Mouse (Mus musculus): ENCODE data around the gene Senp6. TPM values are rescaled to one million over a fixed set of nuclear protein-coding genes. Genes with fewer than 3 reads are reported as not detected.

Gene Senp6
- polyA plus RNA-seq, 1 experiment from 2014 or later, result 57.8 TPM

- WGBS, result 45% methylated on average over 4 of the region's 4 CpGs
- no peaks in the 10 kb centered on the region for H3K9me3 ChIP-seq (ENCODE audit: control insufficient read depth, low read length)
- H3K9ac ChIP-seq (ENCODE audit: low read length), result 0 out of 2 replicates have a peak overlapping the region, but pooled peaks have one; percentile 16
- no peak for ATAC-seq (replicated peaks; ENCODE audit: low FRiP score, low TSS enrichment, low read depth)
- peak overlapping the region; percentile 67 for H3K4me2 ChIP-seq (ENCODE audit: low read length)
- peak overlapping the region; percentile 81 for H3K4me3 ChIP-seq (ENCODE audit: low read depth, low read length)
- H3K4me1 ChIP-seq (replicated peaks; ENCODE audit: control insufficient read depth, insufficient read depth, low read length), result peaks cover 13% of the 10 kb centered on the region
- no peaks in the 10 kb centered on the region for H3K36me3 ChIP-seq (ENCODE audit: control insufficient read depth, insufficient read depth, low read length)
- H3K27me3 ChIP-seq (replicated peaks; ENCODE audit: control insufficient read depth, insufficient read depth, low read length), result no peaks in the 10 kb centered on the region
- peak overlapping the region; percentile 85 for H3K27ac ChIP-seq (ENCODE audit: low read depth)
- no peak for DNase-seq (ENCODE audit: low spot score)
These were observed 100.4 kb downstream of the Senp6 start for GRCm38 (mm10) chr9:80167089-80167488.

GRCm38 (mm10) chr9:80169551-80169950, 102.8 kb downstream of the Senp6 start:
- DNase-seq (ENCODE audit: low spot score) (no peak), ATAC-seq (replicated peaks; ENCODE audit: low FRiP score, low TSS enrichment, low read depth) (no peak)
- Histone ChIP-seq H3K9me3 (ENCODE audit: control insufficient read depth, low read length) (no peaks in the 10 kb centered on the region), H3K27me3 (replicated peaks; ENCODE audit: control insufficient read depth, insufficient read depth, low read length) (no peaks in the 10 kb centered on the region), H3K36me3 (ENCODE audit: control insufficient read depth, insufficient read depth, low read length) (no peaks in the 10 kb centered on the region), H3K4me3 (ENCODE audit: low read depth, low read length) (no peak overlapping the region), H3K27ac (ENCODE audit: low read depth) (no peak overlapping the region), H3K4me2 (ENCODE audit: low read length) (no peak overlapping the region), H3K4me1 (replicated peaks; ENCODE audit: control insufficient read depth, insufficient read depth, low read length) (peaks cover 17% of the 10 kb centered on the region), H3K9ac (ENCODE audit: low read length) (no peak overlapping the region)
- WGBS, result 75% methylated on average over 9 of the region's 9 CpGs

DNA sequence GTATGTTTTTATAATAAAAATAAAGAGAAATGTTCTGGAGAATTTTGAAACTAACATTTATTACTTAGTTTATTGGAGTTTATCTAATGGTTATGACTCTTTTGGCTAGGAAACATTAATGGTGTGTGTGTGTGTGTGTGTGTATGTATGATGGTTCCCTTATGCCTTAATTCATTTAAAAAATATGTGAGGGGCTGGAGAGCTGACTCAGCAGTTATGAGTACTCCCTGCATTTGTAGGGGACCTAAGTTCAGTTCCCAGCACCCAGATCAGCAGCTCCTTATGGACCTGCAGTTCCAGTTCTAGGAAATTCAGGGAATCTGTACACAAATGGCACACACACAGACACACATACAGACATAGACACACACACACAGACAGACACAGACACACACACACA, 104.5 kb downstream of the Senp6 start:
- Histone ChIP-seq H3K4me2 (ENCODE audit: low read length) (no peak overlapping the region), H3K36me3 (ENCODE audit: control insufficient read depth, insufficient read depth, low read length) (no peaks in the 10 kb centered on the region), H3K4me1 (replicated peaks; ENCODE audit: control insufficient read depth, insufficient read depth, low read length) (peaks cover 22% of the 10 kb centered on the region), H3K27ac (ENCODE audit: low read depth) (no peak overlapping the region), H3K4me3 (ENCODE audit: low read depth, low read length) (no peak overlapping the region), H3K9me3 (ENCODE audit: control insufficient read depth, low read length) (no peaks in the 10 kb centered on the region), H3K9ac (ENCODE audit: low read length) (no peak overlapping the region), H3K27me3 (replicated peaks; ENCODE audit: control insufficient read depth, insufficient read depth, low read length) (no peaks in the 10 kb centered on the region)
- DNase-seq (ENCODE audit: low spot score), result no peak
- ATAC-seq (replicated peaks; ENCODE audit: low FRiP score, low TSS enrichment, low read depth), result no peak

- Histone ChIP-seq H3K9ac (ENCODE audit: low read length) (no peak overlapping the region), H3K27ac (ENCODE audit: low read depth) (no peak overlapping the region), H3K36me3 (ENCODE audit: control insufficient read depth, insufficient read depth, low read length) (no peaks in the 10 kb centered on the region), H3K4me1 (replicated peaks; ENCODE audit: control insufficient read depth, insufficient read depth, low read length) (peaks cover 23% of the 10 kb centered on the region), H3K27me3 (replicated peaks; ENCODE audit: control insufficient read depth, insufficient read depth, low read length) (no peaks in the 10 kb centered on the region), H3K4me3 (ENCODE audit: low read depth, low read length) (no peak overlapping the region), H3K4me2 (ENCODE audit: low read length) (no peak overlapping the region), H3K9me3 (ENCODE audit: control insufficient read depth, low read length) (no peaks in the 10 kb centered on the region)
- no peak for DNase-seq (ENCODE audit: low spot score)
- ATAC-seq (replicated peaks; ENCODE audit: low FRiP score, low TSS enrichment, low read depth), result no peak
- WGBS, result 51% methylated on average over 8 of the region's 8 CpGs
These were observed 105.9 kb downstream of the Senp6 start for GRCm38 (mm10) chr9:80172396-80173222.

GRCm38 (mm10) chr9:80173629-80174028, 106.9 kb downstream of the Senp6 start:
- H3K36me3 ChIP-seq (ENCODE audit: control insufficient read depth, insufficient read depth, low read length), result no peaks in the 10 kb centered on the region
- 51% methylated on average over 9 of the region's 9 CpGs for WGBS
- no peaks in the 10 kb centered on the region for H3K9me3 ChIP-seq (ENCODE audit: control insufficient read depth, low read length)
- H3K27ac ChIP-seq (ENCODE audit: low read depth), result no peak overlapping the region
- H3K4me2 ChIP-seq (ENCODE audit: low read length), result no peak overlapping the region
- no peak overlapping the region for H3K4me3 ChIP-seq (ENCODE audit: low read depth, low read length)
- no peak overlapping the region for H3K9ac ChIP-seq (ENCODE audit: low read length)
- ATAC-seq (replicated peaks; ENCODE audit: low FRiP score, low TSS enrichment, low read depth) (no peak), DNase-seq (ENCODE audit: low spot score) (no peak)
- H3K27me3 ChIP-seq (replicated peaks; ENCODE audit: control insufficient read depth, insufficient read depth, low read length), result no peaks in the 10 kb centered on the region
- H3K4me1 ChIP-seq (replicated peaks; ENCODE audit: control insufficient read depth, insufficient read depth, low read length), result peaks cover 22% of the 10 kb centered on the region

DNA sequence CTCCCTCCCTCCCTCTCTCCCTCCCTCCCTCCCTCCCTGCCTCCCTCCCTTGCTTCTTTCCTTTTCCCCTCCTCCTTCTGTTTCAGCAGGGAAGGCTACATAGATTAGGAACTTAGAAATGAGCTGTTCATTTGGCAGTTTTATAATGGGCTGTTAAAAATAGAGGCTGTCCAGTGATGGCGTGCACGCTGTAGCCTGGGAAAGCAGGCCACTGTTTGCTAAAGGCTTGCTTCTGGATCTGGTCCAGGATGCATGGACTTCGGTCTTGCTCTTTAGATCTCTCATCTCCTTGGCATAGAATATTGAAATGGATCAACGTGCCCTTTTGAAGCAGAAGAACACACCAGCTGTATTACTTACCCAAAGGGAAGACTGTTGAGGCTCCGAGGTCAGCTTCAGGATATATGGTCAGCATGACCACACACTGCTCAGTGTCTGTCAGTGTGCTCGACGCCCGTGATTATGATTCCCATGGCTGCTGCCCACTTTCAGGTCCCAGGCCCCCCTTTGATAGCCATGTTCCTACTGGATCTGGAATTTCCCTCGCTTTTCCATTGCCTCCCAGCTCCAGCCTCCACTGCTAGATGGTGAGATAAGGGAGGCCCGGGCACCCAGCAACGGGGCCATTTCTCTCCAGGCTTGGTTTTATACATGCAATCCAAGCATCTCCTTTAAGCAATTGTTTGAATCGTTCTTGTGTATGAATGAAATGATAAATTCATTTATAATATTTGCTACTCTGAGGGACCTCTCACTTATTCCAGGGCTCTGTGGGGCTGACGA, 110.2 kb downstream of the Senp6 start:
- DNase-seq (ENCODE audit: low spot score) (no peak), ATAC-seq (replicated peaks; ENCODE audit: low FRiP score, low TSS enrichment, low read depth) (peak; percentile 58)
- no peaks in the 10 kb centered on the region for H3K27me3 ChIP-seq (replicated peaks; ENCODE audit: control insufficient read depth, insufficient read depth, low read length)
- no peak overlapping the region for H3K27ac ChIP-seq (ENCODE audit: low read depth)
- no peak overlapping the region for H3K4me3 ChIP-seq (ENCODE audit: low read depth, low read length)
- WGBS, result 49% methylated on average over 13 of the region's 13 CpGs
- H3K9me3 ChIP-seq (ENCODE audit: control insufficient read depth, low read length), result no peaks in the 10 kb centered on the region
- H3K9ac ChIP-seq (ENCODE audit: low read length), result no peak overlapping the region
- H3K4me2 ChIP-seq (ENCODE audit: low read length), result no peak overlapping the region
- H3K4me1 ChIP-seq (replicated peaks; ENCODE audit: control insufficient read depth, insufficient read depth, low read length), result peaks cover 19% of the 10 kb centered on the region
- no peaks in the 10 kb centered on the region for H3K36me3 ChIP-seq (ENCODE audit: control insufficient read depth, insufficient read depth, low read length)

- Histone ChIP-seq H3K36me3 (ENCODE audit: control insufficient read depth, insufficient read depth, low read length) (no peaks in the 10 kb centered on the region), H3K4me3 (ENCODE audit: low read depth, low read length) (no peak overlapping the region), H3K9me3 (ENCODE audit: control insufficient read depth, low read length) (no peaks in the 10 kb centered on the region), H3K4me2 (ENCODE audit: low read length) (no peak overlapping the region), H3K27ac (ENCODE audit: low read depth) (no peak overlapping the region), H3K9ac (ENCODE audit: low read length) (no peak overlapping the region), H3K4me1 (replicated peaks; ENCODE audit: control insufficient read depth, insufficient read depth, low read length) (peaks cover 13% of the 10 kb centered on the region), H3K27me3 (replicated peaks; ENCODE audit: control insufficient read depth, insufficient read depth, low read length) (no peaks in the 10 kb centered on the region)
- DNase-seq (ENCODE audit: low spot score), result no peak
- no peak for ATAC-seq (replicated peaks; ENCODE audit: low FRiP score, low TSS enrichment, low read depth)
- WGBS, result 93% methylated on average over 2 of the region's 2 CpGs
These were observed 112.0 kb downstream of the Senp6 start for GRCm38 (mm10) chr9:80178670-80179069.

- ATAC-seq (replicated peaks; ENCODE audit: low FRiP score, low TSS enrichment, low read depth) (no peak), DNase-seq (ENCODE audit: low spot score) (no peak)
- H3K36me3 ChIP-seq (ENCODE audit: control insufficient read depth, insufficient read depth, low read length), result no peaks in the 10 kb centered on the region
- 64% methylated on average over 4 of the region's 4 CpGs for WGBS
- H3K4me2 ChIP-seq (ENCODE audit: low read length), result no peak overlapping the region
- no peak overlapping the region for H3K27ac ChIP-seq (ENCODE audit: low read depth)
- H3K9ac ChIP-seq (ENCODE audit: low read length), result no peak overlapping the region
- H3K9me3 ChIP-seq (ENCODE audit: control insufficient read depth, low read length), result no peaks in the 10 kb centered on the region
- H3K4me1 ChIP-seq (replicated peaks; ENCODE audit: control insufficient read depth, insufficient read depth, low read length), result peaks cover 13% of the 10 kb centered on the region
- no peaks in the 10 kb centered on the region for H3K27me3 ChIP-seq (replicated peaks; ENCODE audit: control insufficient read depth, insufficient read depth, low read length)
- H3K4me3 ChIP-seq (ENCODE audit: low read depth, low read length), result no peak overlapping the region
These were observed 113.0 kb downstream of the Senp6 start for GRCm38 (mm10) chr9:80179688-80180087.

All from intestine, embryonic 14.5 days (tissue).